Mouse (Mus musculus) heart, adult 2 months (tissue): ENCODE measurements around the gene Dpp4.

Source experiments
- EP300 ChIP-seq: fragments of 200-500 bp; IDR thresholded peaks from 2 replicates; pipeline ENCODE4 v1.6.1; 2011; ENCODE audit warnings: low read depth, low read length, control low read depth; ENCODE audit not compliant: insufficient read depth
- POLR2A ChIP-seq: fragments of 200-500 bp; IDR thresholded peaks from 2 replicates; pipeline ENCODE4 v1.6.1; 2011; ENCODE audit warnings: mild to moderate bottlenecking, low read depth, low read length, control low read depth; ENCODE audit not compliant: insufficient read depth

GRCm38 (mm10) chr2:62357259-62357658 lies 54.8 kb downstream of the Dpp4 start:
- TF ChIP-seq EP300 (no peak), POLR2A (no peak)
